Mouse (Mus musculus) T-helper 2 cell (primary cell): ENCODE measurements around the gene Olfr1057.
"Not testable (repeated sequence)": the region's sequence is repeated elsewhere in the genome, so short reads cannot be mapped to it uniquely, and the experiment has no call there.

Experiments used
- in situ Hi-C: fragments of 300-600 bp; cut with MboI, MseI; formaldehyde crosslinking; loops from one replicate; pipeline ENCODE4 v1.15.1; 2025; ENCODE audit warnings: high pct_unique_total_duplicates

The Olfr1057 gene

GRCm38 (mm10) chr2:86378293-86378692 lies at the start of gene Olfr1057:
TSS of gene Olfr1057 (minus strand) at chr2:86378393.
- in situ Hi-C loops, result no loop called here

- in situ Hi-C loops, result not testable (repeated sequence)
These were observed 48.5 kb upstream of the Olfr1057 start, which contains the start of gene Olfr1062 for GRCm38 (mm10) chr2:86426649-86427048. TSS of gene Olfr1062 (minus strand) at chr2:86426749.

- in situ Hi-C loops, result no loop called here
These were observed 35.8 kb upstream of the Olfr1057 start, which contains the start of gene Olfr1061 for GRCm38 (mm10) chr2:86413950-86414349. TSS of gene Olfr1061 (minus strand) at chr2:86414050.

- in situ Hi-C loops, result no loop called here
These were observed 16.9 kb upstream of the Olfr1057 start for GRCm38 (mm10) chr2:86395114-86395513.

GRCm38 (mm10) chr2:86388461-86388860 lies 10.3 kb upstream of the Olfr1057 start, which contains the start of gene Olfr1058:
TSS of gene Olfr1058 (minus strand) at chr2:86388561.
- in situ Hi-C loops, result not testable (repeated sequence)

- in situ Hi-C loops, result not testable (repeated sequence)
These were observed 11.9 kb downstream of the Olfr1057 start for GRCm38 (mm10) chr2:86366342-86366741.

- in situ Hi-C loops, result no loop called here
These were observed 15.8 kb downstream of the Olfr1057 start, which contains the start of gene Olfr1056 for GRCm38 (mm10) chr2:86362369-86362768. TSS of gene Olfr1056 (minus strand) at chr2:86362469.

GRCm38 (mm10) chr2:86351751-86352150 lies 26.4 kb downstream of the Olfr1057 start:
- in situ Hi-C loops, result not testable (repeated sequence)

GRCm38 (mm10) chr2:86350184-86350583 lies 28.0 kb downstream of the Olfr1057 start, which contains the start of gene Olfr1055:
TSS of gene Olfr1055 (minus strand) at chr2:86350284.
- in situ Hi-C loops, result no loop called here

GRCm38 (mm10) chr2:86335333-86335732 lies 42.9 kb downstream of the Olfr1057 start, which contains the start of gene Olfr1054:
TSS of gene Olfr1054 (minus strand) at chr2:86335433.
- in situ Hi-C loops, result no loop called here
